ENCODE assay signal across 9 mouse cellular contexts in the genomic region with DNA sequence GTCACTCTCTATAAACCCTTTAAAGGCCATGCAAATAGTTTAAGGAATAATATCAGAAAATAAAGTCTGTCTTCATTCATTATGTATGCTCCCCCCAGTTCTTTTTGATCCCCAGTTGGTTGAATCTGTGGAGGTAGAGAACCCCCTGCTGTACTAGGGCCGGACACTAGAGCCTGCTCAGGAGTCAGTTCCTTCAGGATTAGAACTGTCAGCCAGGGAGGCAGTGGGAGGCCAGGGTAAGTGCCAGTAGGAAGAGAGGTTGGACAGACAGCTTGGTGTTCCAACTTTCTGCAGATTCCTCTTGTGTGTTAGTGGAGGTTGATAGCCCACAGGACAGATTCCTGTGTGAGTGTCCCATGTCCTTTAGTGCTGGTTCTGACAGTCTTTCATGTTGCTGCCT.
DNase-seq lines count a peak whose midpoint lies in the region; ATAC-seq lines count a peak whose summit lies in the region.
"Had no signal": no experiment of that assay in that cellular context is flagged by ENCODE, and none has a peak within 500 bp of the region (broad histone marks: within the 10 kb centered on the region; RNA-seq: fewer than 3 reads in every experiment).

No protein-coding gene starts in this region.

- DNase-seq in forebrain, embryonic 14.5 days (ENCODE audit: low spot score): no peak
- DNase-seq in left cerebral cortex, postnatal 4 days: peak; percentile 25
- no peak for DNase-seq in left cerebral cortex, adult 18-20 months (ENCODE audit: low spot score in 2 of 2)
- peak; percentile 69 to 77 for DNase-seq in cerebellum, postnatal 10 days
- no peak for DNase-seq in layer of hippocampus, adult 9-11 months
- no peak for DNase-seq in urinary bladder, adult 18-20 months (ENCODE audit: low spot score in 2 of 2)
- DNase-seq: layer of hippocampus, postnatal 36 days had no signal

- ATAC-seq in forebrain, embryonic 12.5 days (ENCODE audit: low FRiP score): no peak
- ATAC-seq in forebrain, embryonic 14.5 days: no peak
- no peak for ATAC-seq in limb, embryonic 13.5 days (ENCODE audit: low FRiP score, low read depth)

- H3K9me3 ChIP-seq in forebrain, embryonic 12.5 days: no peaks in the 10 kb centered on the region
- H3K9me3 ChIP-seq in forebrain, embryonic 14.5 days (replicated peaks; ENCODE audit: control insufficient read depth, low read length): no peaks in the 10 kb centered on the region
- no peaks in the 10 kb centered on the region for H3K9me3 ChIP-seq in limb, embryonic 13.5 days

- H3K27me3 ChIP-seq in forebrain, embryonic 12.5 days: no peaks in the 10 kb centered on the region
- no peaks in the 10 kb centered on the region for H3K27me3 ChIP-seq in forebrain, embryonic 14.5 days (replicated peaks; ENCODE audit: control insufficient read depth, insufficient read depth, low read length)
- no peaks in the 10 kb centered on the region for H3K27me3 ChIP-seq in limb, embryonic 13.5 days

- peaks cover 9% of the 10 kb centered on the region for H3K4me1 ChIP-seq in forebrain, embryonic 12.5 days
- H3K4me1 ChIP-seq in forebrain, embryonic 14.5 days (ENCODE audit: control insufficient read depth, insufficient read depth, low read length): no peaks in the 10 kb centered on the region
- H3K4me1 ChIP-seq in limb, embryonic 13.5 days: peaks cover 55% of the 10 kb centered on the region

- intact Hi-C loops in left cerebral cortex, postnatal 4 days (cut with DNase I): no loop called here

- H3K4me3 ChIP-seq in forebrain, embryonic 12.5 days (replicated peaks): no peak overlapping the region
- no peak overlapping the region for H3K4me3 ChIP-seq in forebrain, embryonic 14.5 days (ENCODE audit: low read depth, low read length)
- no peak overlapping the region for H3K4me3 ChIP-seq in limb, embryonic 13.5 days

- H3K36me3 ChIP-seq in forebrain, embryonic 12.5 days (replicated peaks): no peaks in the 10 kb centered on the region
- no peaks in the 10 kb centered on the region for H3K36me3 ChIP-seq in forebrain, embryonic 14.5 days (ENCODE audit: control insufficient read depth, insufficient read depth, low read length)
- peaks cover 4% of the 10 kb centered on the region; the same call in 1 of the 2 replicates for H3K36me3 ChIP-seq in limb, embryonic 13.5 days

- WGBS in forebrain, embryonic 12.5 days: 36% methylated on average over 1 of the region's 1 CpGs
- WGBS in forebrain, embryonic 14.5 days: 44% methylated on average over 1 of the region's 1 CpGs
- 16% methylated on average over 1 of the region's 1 CpGs for WGBS in limb, embryonic 13.5 days

- H3K9ac ChIP-seq in forebrain, embryonic 12.5 days: no peak overlapping the region
- no peak overlapping the region for H3K9ac ChIP-seq in forebrain, embryonic 14.5 days (ENCODE audit: low read length)
- H3K9ac ChIP-seq in limb, embryonic 13.5 days: 0 out of 2 replicates have a peak overlapping the region, but pooled peaks have one; percentile 9

- H3K27ac ChIP-seq in forebrain, embryonic 12.5 days: 0 out of 2 replicates have a peak overlapping the region, but pooled peaks have one; percentile 3
- H3K27ac ChIP-seq in forebrain, embryonic 14.5 days (ENCODE audit: low read depth, low read length): no peak overlapping the region
- peak overlapping the region; percentile 90 for H3K27ac ChIP-seq in limb, embryonic 13.5 days

- H3K4me2 ChIP-seq in forebrain, embryonic 12.5 days: no peak overlapping the region
- H3K4me2 ChIP-seq in forebrain, embryonic 14.5 days (ENCODE audit: low read length): no peak overlapping the region
- H3K4me2 ChIP-seq in limb, embryonic 13.5 days (replicated peaks): no peak overlapping the region

Comparison
In these comparisons a context has a peak if more than half of its experiments do, and no peak if none do; other contexts are left out.
1. DNase-seq: peak in left cerebral cortex, postnatal 4 days (single experiment) and cerebellum, postnatal 10 days (2 of 2); none in forebrain, embryonic 14.5 days (single experiment), left cerebral cortex, adult 18-20 months (0 of 2), layer of hippocampus, adult 9-11 months (single experiment) and urinary bladder, adult 18-20 months (0 of 2).